Mouse (Mus musculus): ENCODE measurements around the gene Myh9. TPM values are rescaled to one million over a fixed set of nuclear protein-coding genes. Genes with fewer than 3 reads are reported as not detected.

The Myh9 gene
- polyA plus RNA-seq, 1 experiment, result 29.9 TPM

- no peak for TF ChIP-seq CTCF (IDR thresholded peaks at IDR 0.05; ENCODE audit: borderline replicate concordance, extremely low read depth, insufficient read depth, insufficient read length)
- TF ChIP-seq POLR2A (IDR thresholded peaks at IDR 0.05; ENCODE audit: borderline replicate concordance, extremely low read depth, insufficient read depth, insufficient read length, poor library complexity, severe bottlenecking), result no peak
- no peak for DNase-seq (ENCODE audit: low read depth)
Observed at GRCm38 (mm10) chr15:77812578-77812977, 29.4 kb downstream of the Myh9 start.

GRCm38 (mm10) chr15:77811099-77811760 lies 30.7 kb downstream of the Myh9 start:
- DNase-seq (ENCODE audit: low read depth), result peak; percentile 35
- TF ChIP-seq CTCF (IDR thresholded peaks at IDR 0.05; ENCODE audit: borderline replicate concordance, extremely low read depth, insufficient read depth, insufficient read length), result no peak
- no peak for TF ChIP-seq POLR2A (IDR thresholded peaks at IDR 0.05; ENCODE audit: borderline replicate concordance, extremely low read depth, insufficient read depth, insufficient read length, poor library complexity, severe bottlenecking)

GRCm38 (mm10) chr15:77810416-77811098 lies 31.4 kb downstream of the Myh9 start:
- TF ChIP-seq POLR2A (IDR thresholded peaks at IDR 0.05; ENCODE audit: borderline replicate concordance, extremely low read depth, insufficient read depth, insufficient read length, poor library complexity, severe bottlenecking) (no peak), CTCF (IDR thresholded peaks at IDR 0.05; ENCODE audit: borderline replicate concordance, extremely low read depth, insufficient read depth, insufficient read length) (no peak)
- peak; percentile 52 for DNase-seq (ENCODE audit: low read depth)

GRCm38 (mm10) chr15:77809434-77809833 lies 32.5 kb downstream of the Myh9 start:
- DNase-seq (ENCODE audit: low read depth), result no peak
- TF ChIP-seq POLR2A (IDR thresholded peaks at IDR 0.05; ENCODE audit: borderline replicate concordance, extremely low read depth, insufficient read depth, insufficient read length, poor library complexity, severe bottlenecking) (no peak), CTCF (IDR thresholded peaks at IDR 0.05; ENCODE audit: borderline replicate concordance, extremely low read depth, insufficient read depth, insufficient read length) (no peak)

GRCm38 (mm10) chr15:77807264-77807585 lies 34.8 kb downstream of the Myh9 start:
- TF ChIP-seq CTCF (IDR thresholded peaks at IDR 0.05; ENCODE audit: borderline replicate concordance, extremely low read depth, insufficient read depth, insufficient read length) (no peak), POLR2A (IDR thresholded peaks at IDR 0.05; ENCODE audit: borderline replicate concordance, extremely low read depth, insufficient read depth, insufficient read length, poor library complexity, severe bottlenecking) (no peak)
- no peak for DNase-seq (ENCODE audit: low read depth)

GRCm38 (mm10) chr15:77806565-77807263 lies 35.3 kb downstream of the Myh9 start:
- no peak for TF ChIP-seq CTCF (IDR thresholded peaks at IDR 0.05; ENCODE audit: borderline replicate concordance, extremely low read depth, insufficient read depth, insufficient read length)
- no peak for TF ChIP-seq POLR2A (IDR thresholded peaks at IDR 0.05; ENCODE audit: borderline replicate concordance, extremely low read depth, insufficient read depth, insufficient read length, poor library complexity, severe bottlenecking)

GRCm38 (mm10) chr15:77805657-77806056 lies 36.3 kb downstream of the Myh9 start:
- TF ChIP-seq POLR2A (IDR thresholded peaks at IDR 0.05; ENCODE audit: borderline replicate concordance, extremely low read depth, insufficient read depth, insufficient read length, poor library complexity, severe bottlenecking), result no peak
- TF ChIP-seq CTCF (IDR thresholded peaks at IDR 0.05; ENCODE audit: borderline replicate concordance, extremely low read depth, insufficient read depth, insufficient read length), result no peak
- no peak for DNase-seq (ENCODE audit: low read depth)

More at GRCm38 (mm10) chr15:77806565-77807263, 35.3 kb downstream of the Myh9 start:
- DNase-seq (ENCODE audit: low read depth), result no peak

GRCm38 (mm10) chr15:77804949-77805348 lies 37.0 kb downstream of the Myh9 start:
- DNase-seq (ENCODE audit: low read depth), result no peak
- no peak for TF ChIP-seq CTCF (IDR thresholded peaks at IDR 0.05; ENCODE audit: borderline replicate concordance, extremely low read depth, insufficient read depth, insufficient read length)
- no peak for TF ChIP-seq POLR2A (IDR thresholded peaks at IDR 0.05; ENCODE audit: borderline replicate concordance, extremely low read depth, insufficient read depth, insufficient read length, poor library complexity, severe bottlenecking)

GRCm38 (mm10) chr15:77804460-77804859 lies 37.5 kb downstream of the Myh9 start:
- TF ChIP-seq CTCF (IDR thresholded peaks at IDR 0.05; ENCODE audit: borderline replicate concordance, extremely low read depth, insufficient read depth, insufficient read length) (no peak), POLR2A (IDR thresholded peaks at IDR 0.05; ENCODE audit: borderline replicate concordance, extremely low read depth, insufficient read depth, insufficient read length, poor library complexity, severe bottlenecking) (no peak)
- no peak for DNase-seq (ENCODE audit: low read depth)

GRCm38 (mm10) chr15:77803747-77804146 lies 38.2 kb downstream of the Myh9 start:
- DNase-seq (ENCODE audit: low read depth), result peak; percentile 27
- TF ChIP-seq POLR2A (IDR thresholded peaks at IDR 0.05; ENCODE audit: borderline replicate concordance, extremely low read depth, insufficient read depth, insufficient read length, poor library complexity, severe bottlenecking) (no peak), CTCF (IDR thresholded peaks at IDR 0.05; ENCODE audit: borderline replicate concordance, extremely low read depth, insufficient read depth, insufficient read length) (no peak)

- TF ChIP-seq POLR2A (IDR thresholded peaks at IDR 0.05; ENCODE audit: borderline replicate concordance, extremely low read depth, insufficient read depth, insufficient read length, poor library complexity, severe bottlenecking) (no peak), CTCF (IDR thresholded peaks at IDR 0.05; ENCODE audit: borderline replicate concordance, extremely low read depth, insufficient read depth, insufficient read length) (peak; percentile 28; the same call in 1 of the 2 replicates)
- no peak for DNase-seq (ENCODE audit: low read depth)
Observed at GRCm38 (mm10) chr15:77802992-77803391, 39.0 kb downstream of the Myh9 start.

All from brain, embryonic 14.5 days (tissue).